Mouse (Mus musculus) testis, postnatal 14 days (tissue): ENCODE measurements around the gene Dgkk.
"Not testable (repeated sequence)": the region's sequence is repeated elsewhere in the genome, so short reads cannot be mapped to it uniquely, and the experiment has no call there.

Experiments used
- DNase-seq: peaks from one replicate; pipeline ENCODE4 v3.0.0; 2021; ENCODE audit warnings: low spot score

Gene Dgkk

DNA sequence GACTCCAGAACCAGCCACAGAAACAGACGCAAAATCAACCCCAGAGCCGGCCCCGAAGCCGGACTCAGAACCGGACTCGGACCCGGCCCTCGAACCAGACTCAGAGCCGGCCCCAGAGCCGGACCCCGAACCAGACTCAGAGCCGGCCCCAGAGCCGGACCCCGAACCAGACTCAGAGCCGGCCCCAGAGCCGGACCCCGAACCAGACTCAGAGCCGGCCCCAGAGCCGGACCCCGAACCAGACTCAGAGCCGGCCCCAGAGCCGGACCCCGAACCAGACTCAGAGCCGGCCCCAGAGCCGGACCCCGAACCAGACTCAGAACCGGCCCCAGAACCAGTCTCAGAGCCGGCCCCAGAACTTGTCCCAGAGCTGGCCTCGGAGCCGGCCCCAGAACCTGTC, at the start of gene Dgkk:
Gene Dgkk (plus strand): TSS at position 301 of the 400 bp plus-strand sequence.
- DNase-seq = not testable (repeated sequence)

DNA sequence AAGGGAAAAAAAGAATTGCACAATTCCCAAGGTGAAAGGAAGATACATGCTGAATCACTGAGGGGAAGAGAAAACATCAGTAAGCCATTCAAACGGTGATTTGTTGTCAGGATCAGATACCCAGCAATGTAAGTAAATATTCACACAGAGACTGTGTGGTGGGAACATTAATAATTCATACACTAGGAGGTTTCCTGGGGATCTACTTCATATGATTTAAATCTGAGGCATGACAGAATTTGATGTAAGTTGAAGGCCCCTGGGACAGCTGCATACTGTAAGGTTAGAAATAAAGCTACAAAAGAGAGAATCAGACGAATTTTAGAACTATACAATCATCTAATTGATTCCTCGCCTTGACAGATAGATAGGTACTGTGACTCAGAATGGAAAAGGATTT, 45.1 kb upstream of the Dgkk start:
- no peak for DNase-seq

DNA sequence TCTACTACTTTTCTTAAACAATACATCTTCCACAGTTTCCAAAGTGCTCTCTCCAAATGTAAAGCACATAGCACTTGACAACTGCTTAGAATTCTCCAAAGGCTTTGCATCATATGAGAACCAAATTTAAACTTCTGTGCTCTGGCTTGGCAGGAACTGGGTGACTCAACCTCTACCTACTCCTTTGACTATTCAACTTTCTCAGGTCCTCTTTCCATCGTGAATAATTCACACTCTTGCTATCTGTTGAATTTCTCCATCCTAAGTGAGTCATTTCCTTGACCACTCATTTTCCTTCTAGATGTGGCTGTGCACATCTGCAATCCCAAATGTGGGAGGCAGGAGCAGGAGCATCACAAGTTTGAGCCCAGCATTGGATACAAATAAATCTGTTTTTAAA, 28.4 kb upstream of the Dgkk start:
- DNase-seq = no peak

- peak; percentile 6 for DNase-seq
Measured at GRCm38 (mm10) chrX:6751549-6752047, 27.5 kb upstream of the Dgkk start.

- no peak for DNase-seq
Measured at GRCm38 (mm10) chrX:6777489-6778249, 1.4 kb upstream of the Dgkk start.

- DNase-seq = peak; percentile 29
Measured at GRCm38 (mm10) chrX:6778250-6778637, 862 bp upstream of the Dgkk start.

DNA sequence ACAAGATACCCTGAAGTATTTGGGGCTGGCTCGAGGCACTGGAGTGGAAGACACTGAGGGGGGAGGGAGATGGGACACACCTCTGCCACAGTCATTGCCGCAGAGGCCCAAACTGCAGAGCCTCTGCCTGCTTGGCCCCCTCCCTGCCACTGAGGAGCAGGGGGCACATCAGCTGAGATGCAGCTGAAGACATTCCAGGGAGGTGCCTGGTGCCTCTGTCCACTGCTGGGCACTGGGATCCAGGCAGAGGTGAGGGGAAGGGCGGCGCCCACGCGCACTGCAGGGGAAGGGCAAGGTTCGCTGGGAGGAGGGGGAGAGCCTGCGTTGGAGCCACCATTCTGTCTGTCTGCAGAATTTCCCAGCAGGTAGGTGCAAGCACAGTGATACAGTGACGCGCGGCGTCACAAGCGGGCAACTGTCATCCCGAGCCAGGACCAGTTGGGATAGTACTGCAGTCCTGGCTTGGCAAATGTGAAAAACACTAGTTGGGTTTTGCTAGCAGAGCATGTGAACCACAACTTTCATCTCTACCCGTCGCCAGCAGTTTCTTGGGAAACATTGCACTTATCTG, 948 bp downstream of the Dgkk start:
- no peak for DNase-seq

DNA sequence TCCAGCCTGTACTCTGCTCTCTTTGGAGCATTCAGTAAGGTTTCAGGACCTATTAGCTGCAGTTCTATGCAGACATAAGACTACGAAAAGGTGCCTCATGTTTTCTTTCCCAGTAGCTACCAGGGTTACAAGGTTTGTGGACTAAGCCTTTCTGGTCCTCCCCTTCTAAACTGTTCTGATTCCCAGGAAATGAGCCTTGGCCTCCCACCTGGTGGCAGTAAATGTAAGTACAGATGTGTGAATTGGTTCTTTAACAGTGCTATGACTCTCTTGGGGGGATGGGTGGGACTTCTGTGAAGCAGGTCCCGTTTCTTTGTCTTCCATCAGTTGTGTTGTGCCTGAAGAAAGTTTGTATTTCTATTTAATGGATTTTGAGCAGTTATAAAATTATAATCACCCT, 53.4 kb downstream of the Dgkk start:
- DNase-seq = no peak

GRCm38 (mm10) chrX:6853466-6853865, 74.4 kb downstream of the Dgkk start:
- DNase-seq = no peak

GRCm38 (mm10) chrX:6854136-6854535, 75.0 kb downstream of the Dgkk start:
- DNase-seq = no peak

GRCm38 (mm10) chrX:6893933-6894332, 114.8 kb downstream of the Dgkk start:
- DNase-seq = no peak

DNA sequence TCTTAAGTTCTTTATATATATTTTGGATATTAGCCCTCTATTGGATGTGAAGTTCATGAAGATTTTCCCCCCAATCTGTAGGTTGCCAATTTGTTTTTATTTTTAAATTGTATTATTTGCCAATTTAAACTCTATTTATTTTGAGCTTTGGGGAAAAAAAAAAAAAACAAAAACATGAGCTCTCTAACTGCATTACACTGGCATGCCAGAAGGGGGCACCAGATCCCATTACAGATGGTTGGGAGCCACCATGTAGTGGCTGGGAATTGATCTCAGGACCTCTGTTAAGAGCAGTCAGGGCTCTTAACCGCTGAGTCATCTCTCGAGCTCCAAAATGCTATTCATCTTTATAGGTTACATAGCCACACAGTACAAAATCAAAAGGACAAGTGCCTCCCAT, 131.9 kb downstream of the Dgkk start:
- no peak for DNase-seq

GRCm38 (mm10) chrX:6922165-6922564, 143.1 kb downstream of the Dgkk start:
- no peak for DNase-seq

DNA sequence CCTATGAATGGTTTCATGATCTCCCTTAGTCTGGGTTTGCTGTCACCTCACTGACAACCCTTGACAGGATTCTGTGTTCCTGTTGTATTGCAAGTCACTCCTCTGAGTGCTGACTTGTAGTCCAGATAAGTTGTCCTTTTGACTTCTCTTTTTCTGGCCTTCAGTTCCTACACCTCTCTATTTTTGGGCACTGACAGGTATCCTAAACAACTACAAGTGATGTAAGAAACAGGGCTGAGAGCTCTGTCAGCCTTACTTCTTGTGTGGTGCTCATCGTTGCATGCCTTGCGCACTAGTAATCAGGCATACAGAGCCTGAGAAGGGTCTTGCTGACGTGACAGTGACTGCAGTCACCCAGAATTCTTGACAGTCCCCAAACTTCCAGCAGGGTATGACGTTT, 147.1 kb downstream of the Dgkk start:
- DNase-seq = no peak

DNA sequence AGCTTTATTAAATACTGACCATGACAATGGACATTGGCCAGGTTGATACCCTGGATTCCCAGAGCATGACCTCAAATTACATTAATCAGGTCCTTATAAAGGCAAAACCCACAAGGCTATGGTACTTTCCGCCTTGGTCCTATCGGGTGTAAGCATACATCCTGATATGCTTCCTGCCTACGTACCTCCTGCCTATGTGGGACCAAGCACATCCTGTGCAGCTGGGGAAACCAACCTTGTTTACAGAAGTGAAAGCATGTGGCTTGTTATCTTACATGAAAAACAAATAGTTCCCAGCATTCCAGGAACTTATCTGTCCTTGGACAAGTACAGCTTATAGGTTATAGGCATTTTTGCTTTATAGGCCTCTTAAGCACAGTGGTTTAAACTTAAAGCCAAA, 189.5 kb downstream of the Dgkk start:
- DNase-seq = no peak

- DNase-seq = no peak
Measured at GRCm38 (mm10) chrX:6971956-6972355, 192.8 kb downstream of the Dgkk start.

DNA sequence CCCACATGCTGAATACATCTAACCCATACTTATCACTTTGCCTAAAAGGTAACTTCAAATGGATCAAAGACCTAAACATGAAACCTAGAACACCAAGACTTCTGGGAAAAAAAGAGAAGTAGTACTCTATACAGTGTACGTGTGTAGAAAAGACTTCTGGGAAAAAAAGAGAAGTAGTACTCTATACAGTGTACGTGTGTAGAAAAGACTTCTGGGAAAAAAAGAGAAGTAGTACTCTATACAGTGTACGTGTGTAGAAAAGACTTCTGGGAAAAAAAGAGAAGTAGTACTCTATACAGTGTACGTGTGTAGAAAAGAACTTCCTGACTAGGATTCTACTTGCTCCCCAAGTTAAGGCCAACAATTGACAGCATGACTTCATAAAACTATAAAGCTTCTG, 204.8 kb downstream of the Dgkk start:
- DNase-seq = not testable (repeated sequence)
